Mouse (Mus musculus) erythroid progenitor cell, adult 5-6 weeks (primary cell): ENCODE measurements around the gene Arhgap20. TPM values are rescaled to one million over a fixed set of nuclear protein-coding genes. Genes with fewer than 3 reads are reported as not detected.

Experiments used
- total RNA-seq, 2 experiments: library from RNA; stranded (forward) in 1 of 2; stranded (reverse) in 1 of 2; fragments of 150-400 nt in 1 of 2; fragments of 186-747, 209-891 nt in 1 of 2; gene quantifications; 2 replicates each; pipeline versions ENCODE4 v1.2.3 to v1.2.4; 2015 to 2017; ENCODE audit warnings: low replicate concordance in 2 of 2

The Arhgap20 gene
- total RNA-seq, 2 experiments from 2014 or later = not detected

Other genes with a start within 250 kb of the Arhgap20 start
- gene Fdx1, start 198.2 kb downstream of the Arhgap20 start, total RNA-seq (2015; ENCODE audit: low replicate concordance) = 2.9 and 3.4 TPM in 2 replicates
- gene Fdx1, start 198.2 kb downstream of the Arhgap20 start, total RNA-seq (2017; ENCODE audit: low replicate concordance) = not detected in 2 replicates